In genomic region chr1:175462351-175462750, GRCm38 (mm10) we compare ENCODE assay signal across 18 mouse cellular contexts. TPM values are rescaled to one million over a fixed set of nuclear protein-coding genes. Genes with fewer than 3 reads are reported as not detected.
A peak's percentile ranks its signal among the peaks of the same experiment; 100 is the strongest.
DNase-seq lines count a peak whose midpoint lies in the region; ATAC-seq lines count a peak whose summit lies in the region.
"Had no signal": no experiment of that assay in that cellular context is flagged by ENCODE, and none has a peak within 500 bp of the region (broad histone marks: within the 10 kb centered on the region; RNA-seq: fewer than 3 reads in every experiment).

No protein-coding gene starts in this region.

- peak; percentile 62 for ATAC-seq in frontal cortex, adult (ENCODE audit: low TSS enrichment)
- ATAC-seq: CD4-positive, CD25-positive, alpha-beta regulatory T cell, adult 4 months; forebrain, embryonic 13.5 days; forebrain, postnatal 0 days had no signal

- no peak for DNase-seq in frontal cortex, postnatal 25 days (ENCODE audit: low spot score in 2 of 2)
- DNase-seq in layer of hippocampus, adult 9-11 months: peak; percentile 50
- no peak for DNase-seq in layer of hippocampus, postnatal 10 days (ENCODE audit: low spot score in 2 of 2)
- DNase-seq in right cerebral cortex, adult 2 months (ENCODE audit: low spot score in 2 of 2): peak; percentile 49 to 50
- DNase-seq in right cerebral cortex, postnatal 4 days: no peak
- DNase-seq in adrenal gland, postnatal 36 days: no peak
- DNase-seq: adrenal gland, postnatal 10 days; B cell, adult 2 months; cerebellum, adult 2 months; cerebellum, postnatal 10 days; forebrain, postnatal 0 days; gastrocnemius, postnatal 14 days; heart, adult 2 months; heart, postnatal 14 days had no signal

RNA-seq across cellular contexts. Expression of gene Rgs7, which starts 29.9 kb away (rescaled TPM):
- total RNA-seq in layer of hippocampus, postnatal 10 days (2021): 10 to 100 TPM; 77.4 to 81.6 TPM
- 10 to 100 TPM; 10.5 to 12.1 TPM for total RNA-seq in adrenal gland, postnatal 36 days (2021)
- total RNA-seq: hematopoietic stem cell, adult 5-6 weeks had no signal

Comparison
In these comparisons a context has a peak if more than half of its experiments do, and no peak if none do; other contexts are left out.
1. DNase-seq: peak in layer of hippocampus, adult 9-11 months (single experiment) and right cerebral cortex, adult 2 months (2 of 2); none in frontal cortex, postnatal 25 days (0 of 2), layer of hippocampus, postnatal 10 days (0 of 2), right cerebral cortex, postnatal 4 days (single experiment) and adrenal gland, postnatal 36 days (0 of 2).
2. RNA of gene Rgs7, which starts 29.9 kb away (total RNA-seq): 77.4 to 81.6 TPM in layer of hippocampus, postnatal 10 days; 10.5 to 12.1 TPM in adrenal gland, postnatal 36 days; every median in the first group is over 4 times any median in the second.